Mouse (Mus musculus) MEL (cell line): ENCODE data around the gene Eif4e2. TPM values are rescaled to one million over a fixed set of nuclear protein-coding genes. Genes with fewer than 3 reads are reported as not detected.

Source experiments
- DNase-seq: peaks from one replicate; pipeline ENCODE4 v3.0.0; 2011; ENCODE audit warnings: low read depth, low spot score
- H3K27ac ChIP-seq: 2 replicates; pipeline ENCODE4 v1.5.1; 2012; ENCODE audit warnings: low read depth, mild to moderate bottlenecking, control low read depth, low read length, moderate library complexity; ENCODE audit not compliant: control insufficient read depth
- H3K27me3 ChIP-seq, 2 experiments: fragments of 150-350 bp in 1 of 2; sonication (generic) in 1 of 2; 2 replicates each; pipeline ENCODE4 v1.6.1; 2012; ENCODE audit warnings: low read length in 2 of 2, mild to moderate bottlenecking in 2 of 2, improper control_type of control experiment in 1 of 2, moderate library complexity in 1 of 2; ENCODE audit not compliant: insufficient read depth in 2 of 2, control insufficient read depth in 1 of 2
- H3K36me3 ChIP-seq, 2 experiments: 2 replicates each; pipeline ENCODE4 v1.6.1; 2012 to 2014; ENCODE audit warnings: low read length in 2 of 2, improper control_type of control experiment in 1 of 2, inconsistent platforms in 1 of 2, mild to moderate bottlenecking in 1 of 2; ENCODE audit not compliant: insufficient read depth in 2 of 2, control insufficient read depth in 1 of 2
- H3K4me1 ChIP-seq, 2 experiments: fragments of 150-350 bp in 1 of 2; sonication (generic) in 1 of 2; 2 replicates each; pipeline ENCODE4 v1.6.1; 2012; ENCODE audit warnings: low read length in 2 of 2, improper control_type of control experiment in 1 of 2, mild to moderate bottlenecking in 1 of 2; ENCODE audit not compliant: insufficient read depth in 2 of 2, control insufficient read depth in 1 of 2
- H3K4me3 ChIP-seq, 2 experiments: fragments of 150-350 bp in 1 of 2; sonication (generic) in 1 of 2; 2 replicates each; pipeline ENCODE4 v1.5.1; 2012; ENCODE audit warnings: low read depth in 2 of 2, low read length in 2 of 2, mild to moderate bottlenecking in 2 of 2, moderate library complexity in 2 of 2, control low read depth in 1 of 2, improper control_type of control experiment in 1 of 2; ENCODE audit not compliant: control insufficient read depth in 1 of 2, insufficient read depth in 1 of 2
- H3K79me2 ChIP-seq: 2 replicates; pipeline ENCODE4 v1.6.1; 2012; ENCODE audit warnings: mild to moderate bottlenecking, low read length, moderate library complexity; ENCODE audit not compliant: control insufficient read depth, poor library complexity, insufficient read depth
- H3K9ac ChIP-seq: 2 replicates; pipeline ENCODE4 v1.6.1; 2012; ENCODE audit warnings: low read depth, mild to moderate bottlenecking, control low read depth, low read length, moderate library complexity; ENCODE audit not compliant: control insufficient read depth, poor library complexity, severe bottlenecking
- H3K9me3 ChIP-seq: fragments of 150-350 bp; sonication (generic); replicated peaks from 2 replicates; pipeline ENCODE4 v1.6.1; 2012; ENCODE audit warnings: mild to moderate bottlenecking, low read length, improper control_type of control experiment, moderate library complexity; ENCODE audit not compliant: insufficient read depth
- BHLHE40 ChIP-seq: IDR thresholded peaks from 2 replicates; pipeline ENCODE4 v1.6.1; 2012; ENCODE audit warnings: low read depth, mild to moderate bottlenecking, inconsistent platforms, low read length, improper control_type of control experiment, borderline replicate concordance
- CHD1 ChIP-seq: IDR thresholded peaks from 2 replicates; pipeline ENCODE4 v1.6.1; 2012; ENCODE audit warnings: low read depth, mild to moderate bottlenecking, inconsistent platforms, low read length, improper control_type of control experiment
- E2F4 ChIP-seq: IDR thresholded peaks from 2 replicates; pipeline ENCODE4 v1.6.1; 2011; ENCODE audit warnings: low read depth, low read length, improper control_type of control experiment, borderline replicate concordance
- EP300 ChIP-seq, 2 experiments: IDR thresholded peaks; 2 replicates each; pipeline ENCODE4 v1.6.1; 2011; ENCODE audit warnings: improper control_type of control experiment in 2 of 2, low read length in 2 of 2, low read depth in 1 of 2, mild to moderate bottlenecking in 1 of 2
- ETS1 ChIP-seq: IDR thresholded peaks from 2 replicates; pipeline ENCODE4 v1.6.1; 2012; ENCODE audit warnings: low read depth, mild to moderate bottlenecking, inconsistent platforms, low read length, improper control_type of control experiment, moderate library complexity
- GABPA ChIP-seq: IDR thresholded peaks from 2 replicates; pipeline ENCODE4 v1.6.1; 2012; ENCODE audit warnings: low read depth, mild to moderate bottlenecking, inconsistent platforms, low read length, improper control_type of control experiment, moderate library complexity
- GATA1 ChIP-seq: IDR thresholded peaks from 2 replicates; pipeline ENCODE4 v1.6.1; 2011; ENCODE audit warnings: low read depth, low read length, improper control_type of control experiment
- MAFK ChIP-seq: IDR thresholded peaks from 2 replicates; pipeline ENCODE4 v1.6.1; 2011; ENCODE audit warnings: low read depth, mild to moderate bottlenecking, low read length, improper control_type of control experiment, borderline replicate concordance
- MAX ChIP-seq: IDR thresholded peaks from 2 replicates; pipeline ENCODE4 v1.6.1; 2011; ENCODE audit warnings: low read length, improper control_type of control experiment
- MAZ ChIP-seq: IDR thresholded peaks from 2 replicates; pipeline ENCODE4 v1.6.1; 2012; ENCODE audit warnings: low read depth, mild to moderate bottlenecking, inconsistent platforms, low read length, improper control_type of control experiment
- MEF2A ChIP-seq: IDR thresholded peaks from 2 replicates; pipeline ENCODE4 v1.6.1; 2014; ENCODE audit warnings: low read depth, mild to moderate bottlenecking, inconsistent platforms, low read length, improper control_type of control experiment; ENCODE audit not compliant: poor library complexity, insufficient replicate concordance, severe bottlenecking; ENCODE audit errors: extremely low read depth
- MXI1 ChIP-seq: IDR thresholded peaks from 2 replicates; pipeline ENCODE4 v1.6.1; 2011; ENCODE audit warnings: mild to moderate bottlenecking, low read depth, low read length, improper control_type of control experiment
- MYB ChIP-seq: IDR thresholded peaks from 2 replicates; pipeline ENCODE4 v1.6.1; 2011; ENCODE audit warnings: mild to moderate bottlenecking, low read depth, low read length, improper control_type of control experiment
- MYC ChIP-seq: IDR thresholded peaks from 2 replicates; pipeline ENCODE4 v1.6.1; 2011; ENCODE audit warnings: low read depth, mild to moderate bottlenecking, low read length, improper control_type of control experiment, moderate library complexity
- NRF1 ChIP-seq: IDR thresholded peaks from 2 replicates; pipeline ENCODE4 v1.6.1; 2014; ENCODE audit warnings: low read depth, mild to moderate bottlenecking, inconsistent platforms, low read length, improper control_type of control experiment, moderate library complexity; ENCODE audit not compliant: poor library complexity, insufficient read depth, severe bottlenecking
- POLR2AphosphoS5 ChIP-seq: IDR thresholded peaks from 2 replicates; pipeline ENCODE4 v1.6.1; 2012; ENCODE audit warnings: low read depth, borderline replicate concordance, mild to moderate bottlenecking, inconsistent platforms, low read length, moderate library complexity, mixed read lengths
- RCOR1 ChIP-seq: IDR thresholded peaks from 2 replicates; pipeline ENCODE4 v1.6.1; 2012; ENCODE audit warnings: low read depth, mild to moderate bottlenecking, inconsistent platforms, low read length, improper control_type of control experiment
- SMC3 ChIP-seq: IDR thresholded peaks from 2 replicates; pipeline ENCODE4 v1.6.1; 2011; ENCODE audit warnings: low read depth, low read length, improper control_type of control experiment
- TAL1 ChIP-seq: IDR thresholded peaks from 2 replicates; pipeline ENCODE4 v1.6.1; 2012; ENCODE audit warnings: mild to moderate bottlenecking, inconsistent platforms, low read length, moderate library complexity, mixed read lengths
- TCF12 ChIP-seq: IDR thresholded peaks from 2 replicates; pipeline ENCODE4 v1.6.1; 2014; ENCODE audit warnings: low read depth, mild to moderate bottlenecking, inconsistent platforms, low read length, improper control_type of control experiment, moderate library complexity
- ZMIZ1 ChIP-seq: IDR thresholded peaks from 2 replicates; pipeline ENCODE4 v1.6.1; 2012; ENCODE audit warnings: low read depth, mild to moderate bottlenecking, inconsistent platforms, low read length, improper control_type of control experiment, moderate library complexity
- polyA plus RNA-seq, 2 experiments: library from polyadenylated mRNA; stranded (reverse) in 1 of 2; unstranded in 1 of 2; fragments of >175 nt in 1 of 2; fragments of >200 nt in 1 of 2; gene quantifications; 2 replicates each; pipeline versions ENCODE4 v1.2.1 to v1.2.4; 2012; ENCODE audit warnings: low replicate concordance in 2 of 2, low read depth in 1 of 2; ENCODE audit not compliant: insufficient read length in 2 of 2, insufficient read depth in 1 of 2, missing spikeins in 1 of 2
- total RNA-seq: library from RNA; depleted of rRNA; stranded (reverse); fragments of 300-350 nt; gene quantifications from 2 replicates; pipeline ENCODE4 v1.2.3, GENCODE M21; 2012

The Eif4e2 gene
- total and polyA plus RNA-seq, 3 experiments, result 132 to 220 (median 165) TPM

GRCm38 (mm10) chr1:87252040-87252609 is 38.4 kb downstream of the Eif4e2 start:
- Histone ChIP-seq H3K79me2 (no peaks in the 10 kb centered on the region), H3K27me3 (peaks cover 0 to 1% of the 10 kb centered on the region in 2 experiments; a peak in 3 of 4 replicates), H3K36me3 (no peaks in the 10 kb centered on the region), H3K4me1 (no peaks in the 10 kb centered on the region), H3K9ac (no peak overlapping the region), H3K4me3 (no peak overlapping the region), H3K9me3 (no peaks in the 10 kb centered on the region), H3K27ac (no peak overlapping the region)
- TF ChIP-seq ZMIZ1 (no peak), POLR2AphosphoS5 (no peak), MXI1 (peak; percentile 36; the same call in 1 of the 2 replicates), ETS1 (0 out of 2 replicates have a peak, but pooled peaks have one; percentile 14), TAL1 (peak; percentile 62), TCF12 (peak; percentile 16; the same call in 1 of the 2 replicates), MAX (peak; percentile 55; the same call in 1 of the 2 replicates), GATA1 (0 out of 2 replicates have a peak, but pooled peaks have one; percentile 22), EP300 (IDR thresholded peaks at IDR 0.05; ENCODE audit: low read depth in 1 of 2, low read length in 2 of 2) (peak; percentile 6 to 28; a peak in 1 of 4 replicates)
- DNase-seq, result peak; percentile 62

GRCm38 (mm10) chr1:87255173-87255572 is 41.5 kb downstream of the Eif4e2 start:
- H3K79me2 ChIP-seq, result no peaks in the 10 kb centered on the region
- no peak for DNase-seq

GRCm38 (mm10) chr1:87257691-87258090 is 44.0 kb downstream of the Eif4e2 start:
- Histone ChIP-seq H3K27ac (no peak overlapping the region), H3K79me2 (no peaks in the 10 kb centered on the region), H3K4me1 (no peaks in the 10 kb centered on the region), H3K4me3 (no peak overlapping the region), H3K9ac (no peak overlapping the region), H3K27me3 (peaks cover 4 to 7% of the 10 kb centered on the region in 2 experiments), H3K36me3 (no peaks in the 10 kb centered on the region), H3K9me3 (no peaks in the 10 kb centered on the region)
- no peak for TF ChIP-seq MYC
- no peak for TF ChIP-seq RCOR1
- TF ChIP-seq MEF2A, result no peak
- no peak for TF ChIP-seq POLR2AphosphoS5
- TF ChIP-seq BHLHE40, result no peak
- no peak for TF ChIP-seq MYB
- no peak for TF ChIP-seq NRF1
- TF ChIP-seq CHD1, result no peak
- no peak for TF ChIP-seq E2F4
- no peak for TF ChIP-seq ETS1
- TF ChIP-seq MAFK, result no peak
- no peak for TF ChIP-seq GABPA
- TF ChIP-seq SMC3, result no peak
- DNase-seq, result no peak

More at GRCm38 (mm10) chr1:87255173-87255572, 41.5 kb downstream of the Eif4e2 start:
- Histone ChIP-seq H3K4me1 (no peaks in the 10 kb centered on the region), H3K9me3 (no peaks in the 10 kb centered on the region), H3K4me3 (no peak overlapping the region), H3K27ac (no peak overlapping the region)
- no peak for TF ChIP-seq MAZ
- TF ChIP-seq, all 39 proteins: peak for 0
- H3K9ac ChIP-seq, result no peak overlapping the region
- no peaks in the 10 kb centered on the region for H3K36me3 ChIP-seq
- peaks cover 0 to 5% of the 10 kb centered on the region in 2 experiments; a peak in 3 of 4 replicates for H3K27me3 ChIP-seq
